Mouse (Mus musculus): ENCODE measurements around the gene Skil. TPM values are rescaled to one million over a fixed set of nuclear protein-coding genes. Genes with fewer than 3 reads are reported as not detected.
A peak's percentile ranks its signal among the peaks of the same experiment; 100 is the strongest.
"Not testable (repeated sequence)": the region's sequence is repeated elsewhere in the genome, so short reads cannot be mapped to it uniquely, and the experiment has no call there.

Skil gene
- polyA plus RNA-seq, 1 experiment, result 7.7 TPM

- H3K4me1 ChIP-seq (ENCODE audit: control insufficient read depth, insufficient read depth, low read length), result peaks cover 9% of the 10 kb centered on the region; the same call in 1 of the 2 replicates
- no peaks in the 10 kb centered on the region; the same call in 1 of the 2 replicates for H3K36me3 ChIP-seq (ENCODE audit: control insufficient read depth, insufficient read depth, low read length)
- no peak overlapping the region; the same call in 1 of the 2 replicates for H3K27ac ChIP-seq (ENCODE audit: insufficient read depth, low read depth, low read length)
- no peak for TF ChIP-seq POLR2A (IDR thresholded peaks at IDR 0.05; ENCODE audit: low read depth, low read length)
- no peak for TF ChIP-seq CTCF (conservative IDR thresholded peaks at IDR 0.05; ENCODE audit: insufficient read depth, insufficient read length, low read depth, low read length)
- WGBS, result 41% methylated on average over 4 of the region's 4 CpGs
- no peaks in the 10 kb centered on the region for H3K27me3 ChIP-seq (replicated peaks; ENCODE audit: control insufficient read depth, insufficient read depth, low read length)
- no peak for DNase-seq
- H3K4me3 ChIP-seq (ENCODE audit: insufficient read depth, low read depth, low read length), result no peak overlapping the region
Measured at GRCm38 (mm10) chr3:31126303-31126702, 31.4 kb downstream of the Skil start.

- WGBS, result 34% methylated on average over 3 of the region's 3 CpGs
- Histone ChIP-seq H3K4me1 (ENCODE audit: control insufficient read depth, insufficient read depth, low read length) (peaks cover 9% of the 10 kb centered on the region; the same call in 1 of the 2 replicates), H3K27ac (ENCODE audit: insufficient read depth, low read depth, low read length) (peak overlapping the region; percentile 89; the same call in 1 of the 2 replicates), H3K27me3 (replicated peaks; ENCODE audit: control insufficient read depth, insufficient read depth, low read length) (no peaks in the 10 kb centered on the region), H3K4me3 (ENCODE audit: insufficient read depth, low read depth, low read length) (no peak overlapping the region), H3K36me3 (ENCODE audit: control insufficient read depth, insufficient read depth, low read length) (no peaks in the 10 kb centered on the region; the same call in 1 of the 2 replicates)
- TF ChIP-seq CTCF (conservative IDR thresholded peaks at IDR 0.05; ENCODE audit: insufficient read depth, insufficient read length, low read depth, low read length), result no peak
- TF ChIP-seq POLR2A (IDR thresholded peaks at IDR 0.05; ENCODE audit: low read depth, low read length), result no peak
- peak; percentile 81 for DNase-seq
Measured at GRCm38 (mm10) chr3:31126848-31127247, 32.0 kb downstream of the Skil start.

- Histone ChIP-seq H3K27me3 (replicated peaks; ENCODE audit: control insufficient read depth, insufficient read depth, low read length) (no peaks in the 10 kb centered on the region), H3K36me3 (ENCODE audit: control insufficient read depth, insufficient read depth, low read length) (no peaks in the 10 kb centered on the region), H3K27ac (ENCODE audit: insufficient read depth, low read depth, low read length) (no peak overlapping the region), H3K4me1 (ENCODE audit: control insufficient read depth, insufficient read depth, low read length) (peaks cover 9% of the 10 kb centered on the region; the same call in 1 of the 2 replicates), H3K4me3 (ENCODE audit: insufficient read depth, low read depth, low read length) (no peak overlapping the region)
- DNase-seq, result no peak
- no peak for TF ChIP-seq CTCF (conservative IDR thresholded peaks at IDR 0.05; ENCODE audit: insufficient read depth, insufficient read length, low read depth, low read length)
- TF ChIP-seq POLR2A (IDR thresholded peaks at IDR 0.05; ENCODE audit: low read depth, low read length), result no peak
- WGBS, result 24% methylated on average over 4 of the region's 4 CpGs
Measured at GRCm38 (mm10) chr3:31129766-31130165, 34.9 kb downstream of the Skil start.

- 42% methylated on average over 5 of the region's 5 CpGs for WGBS
- H3K27me3 ChIP-seq (replicated peaks; ENCODE audit: control insufficient read depth, insufficient read depth, low read length), result no peaks in the 10 kb centered on the region
- H3K4me3 ChIP-seq (ENCODE audit: insufficient read depth, low read depth, low read length), result no peak overlapping the region
- no peak for TF ChIP-seq POLR2A (IDR thresholded peaks at IDR 0.05; ENCODE audit: low read depth, low read length)
- TF ChIP-seq CTCF (conservative IDR thresholded peaks at IDR 0.05; ENCODE audit: insufficient read depth, insufficient read length, low read depth, low read length), result no peak
- H3K36me3 ChIP-seq (ENCODE audit: control insufficient read depth, insufficient read depth, low read length), result no peaks in the 10 kb centered on the region
- DNase-seq, result no peak
- no peak overlapping the region for H3K27ac ChIP-seq (ENCODE audit: insufficient read depth, low read depth, low read length)
- H3K4me1 ChIP-seq (ENCODE audit: control insufficient read depth, insufficient read depth, low read length), result 0 out of 2 replicates have a peak, but pooled peaks cover 2% of the 10 kb centered on the region
Measured at GRCm38 (mm10) chr3:31133664-31134063, 38.8 kb downstream of the Skil start.

- no peaks in the 10 kb centered on the region for H3K27me3 ChIP-seq (replicated peaks; ENCODE audit: control insufficient read depth, insufficient read depth, low read length)
- H3K4me3 ChIP-seq (ENCODE audit: insufficient read depth, low read depth, low read length), result no peak overlapping the region
- H3K27ac ChIP-seq (ENCODE audit: insufficient read depth, low read depth, low read length), result no peak overlapping the region
- WGBS, result 92% methylated on average over 8 of the region's 8 CpGs
- H3K4me1 ChIP-seq (ENCODE audit: control insufficient read depth, insufficient read depth, low read length), result 0 out of 2 replicates have a peak, but pooled peaks cover 2% of the 10 kb centered on the region
- no peak for TF ChIP-seq CTCF (conservative IDR thresholded peaks at IDR 0.05; ENCODE audit: insufficient read depth, insufficient read length, low read depth, low read length)
- H3K36me3 ChIP-seq (ENCODE audit: control insufficient read depth, insufficient read depth, low read length), result no peaks in the 10 kb centered on the region
- no peak for DNase-seq
Measured at GRCm38 (mm10) chr3:31134246-31134645, 39.4 kb downstream of the Skil start.

- 54% methylated on average over 7 of the region's 7 CpGs for WGBS
- TF ChIP-seq CTCF (conservative IDR thresholded peaks at IDR 0.05; ENCODE audit: insufficient read depth, insufficient read length, low read depth, low read length), result no peak
- no peak for TF ChIP-seq POLR2A (IDR thresholded peaks at IDR 0.05; ENCODE audit: low read depth, low read length)
- Histone ChIP-seq H3K4me1 (ENCODE audit: control insufficient read depth, insufficient read depth, low read length) (0 out of 2 replicates have a peak, but pooled peaks cover 1% of the 10 kb centered on the region), H3K27ac (ENCODE audit: insufficient read depth, low read depth, low read length) (no peak overlapping the region), H3K27me3 (replicated peaks; ENCODE audit: control insufficient read depth, insufficient read depth, low read length) (no peaks in the 10 kb centered on the region), H3K4me3 (ENCODE audit: insufficient read depth, low read depth, low read length) (no peak overlapping the region), H3K36me3 (ENCODE audit: control insufficient read depth, insufficient read depth, low read length) (no peaks in the 10 kb centered on the region)
- no peak for DNase-seq
Measured at GRCm38 (mm10) chr3:31134696-31135095, 39.8 kb downstream of the Skil start.

GRCm38 (mm10) chr3:31136591-31136990 lies 41.7 kb downstream of the Skil start:
- not testable (repeated sequence) for H3K4me1 ChIP-seq (ENCODE audit: control insufficient read depth, insufficient read depth, low read length); H3K27ac ChIP-seq (ENCODE audit: insufficient read depth, low read depth, low read length); H3K27me3 ChIP-seq (replicated peaks; ENCODE audit: control insufficient read depth, insufficient read depth, low read length); H3K36me3 ChIP-seq (ENCODE audit: control insufficient read depth, insufficient read depth, low read length); DNase-seq; H3K4me3 ChIP-seq (ENCODE audit: insufficient read depth, low read depth, low read length)
- WGBS, result 71% methylated on average over 4 of the region's 4 CpGs
